Mouse (Mus musculus) frontal cortex, adult (tissue): ENCODE results near the gene Erg.
A peak's percentile ranks its signal among the peaks of the same experiment; 100 is the strongest.

Source experiments
- ATAC-seq: cut with Nextera tagmentation; 2 replicates; pipeline ENCODE4 v1.9.2; 2017; ENCODE audit warnings: mild to moderate bottlenecking, moderate library complexity, mixed read lengths; ENCODE audit not compliant: low TSS enrichment

The Erg gene

GRCm38 (mm10) chr16:95586311-95586602 is at the start of gene Erg:
Gene Erg (minus strand): TSS chr16:95586593.
- no peak for ATAC-seq

GRCm38 (mm10) chr16:95631816-95632215 is 45.4 kb upstream of the Erg start:
- ATAC-seq = no peak

GRCm38 (mm10) chr16:95623876-95624770 is 37.7 kb upstream of the Erg start:
- ATAC-seq = no peak

GRCm38 (mm10) chr16:95623056-95623455 is 36.7 kb upstream of the Erg start:
- no peak for ATAC-seq

GRCm38 (mm10) chr16:95619859-95620325 is 33.5 kb upstream of the Erg start:
- no peak for ATAC-seq

- no peak for ATAC-seq
Measured at GRCm38 (mm10) chr16:95618206-95618605, 31.8 kb upstream of the Erg start.

GRCm38 (mm10) chr16:95617720-95618119 is 31.3 kb upstream of the Erg start:
- no peak for ATAC-seq

- no peak for ATAC-seq
Measured at GRCm38 (mm10) chr16:95615579-95615978, 29.2 kb upstream of the Erg start.

- ATAC-seq = no peak
Measured at GRCm38 (mm10) chr16:95614482-95614881, 28.1 kb upstream of the Erg start.

- no peak for ATAC-seq
Measured at GRCm38 (mm10) chr16:95611982-95612746, 25.8 kb upstream of the Erg start.

GRCm38 (mm10) chr16:95608624-95609023 is 22.2 kb upstream of the Erg start:
- no peak for ATAC-seq

- peak; percentile 73; the same call in 1 of the 2 replicates for ATAC-seq
Measured at GRCm38 (mm10) chr16:95605304-95605703, 18.9 kb upstream of the Erg start.

- no peak for ATAC-seq
Measured at GRCm38 (mm10) chr16:95602504-95602903, 16.1 kb upstream of the Erg start.

- ATAC-seq = no peak
Measured at GRCm38 (mm10) chr16:95601807-95602206, 15.4 kb upstream of the Erg start.

- ATAC-seq = no peak
Measured at GRCm38 (mm10) chr16:95601219-95601580, 14.8 kb upstream of the Erg start.

- no peak for ATAC-seq
Measured at GRCm38 (mm10) chr16:95600572-95601218, 14.3 kb upstream of the Erg start.

- ATAC-seq = no peak
Measured at GRCm38 (mm10) chr16:95598930-95599329, 12.5 kb upstream of the Erg start.

- ATAC-seq = no peak
Measured at GRCm38 (mm10) chr16:95597578-95597951, 11.2 kb upstream of the Erg start.

GRCm38 (mm10) chr16:95596884-95597577 is 10.6 kb upstream of the Erg start:
- ATAC-seq = no peak

GRCm38 (mm10) chr16:95588849-95589248 is 2.5 kb upstream of the Erg start:
- ATAC-seq = no peak

GRCm38 (mm10) chr16:95586726-95587125 is 333 bp upstream of the Erg start:
- no peak for ATAC-seq
